1 mouse cellular context compared by ENCODE assay signal in the genomic region with DNA sequence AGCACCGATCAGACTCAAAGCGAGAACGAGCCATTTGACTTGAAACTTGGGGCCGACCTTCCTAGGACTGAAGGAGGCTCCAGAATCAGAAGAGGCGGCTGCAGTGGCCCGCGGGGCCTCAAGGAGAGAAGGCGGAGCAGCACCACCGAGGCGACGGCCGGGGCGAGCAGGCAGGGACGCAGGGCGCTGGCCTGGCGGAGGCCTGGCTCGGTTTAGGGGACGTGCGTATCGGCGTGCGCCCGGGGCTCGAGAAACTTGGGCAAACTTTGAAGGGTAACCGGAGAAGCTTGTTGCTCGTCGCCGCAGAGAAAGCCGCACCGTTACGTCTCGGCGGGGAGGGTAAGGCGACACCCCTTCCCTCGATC.
TF ChIP-seq lines count a peak whose summit lies in the region.

A gene (plus strand): TSS at position 94 of the 365 bp plus-strand sequence.

TF ChIP-seq in CH12.LX, 34 proteins besides CTCF, POLR2A, EP300 and RAD21 (continued from another document):
- TF ChIP-seq MXI1 (IDR thresholded peaks at IDR 0.05; ENCODE audit: low read depth, low read length), result peak; percentile 59
- TF ChIP-seq IRF4 (IDR thresholded peaks at IDR 0.05; ENCODE audit: low read depth, low read length), result peak; percentile 10; the same call in 1 of the 2 replicates
- TF ChIP-seq UBTF (IDR thresholded peaks at IDR 0.05; ENCODE audit: low read depth, low read length), result peak; percentile 88; the same call in 1 of the 2 replicates
- TF ChIP-seq USF1 (IDR thresholded peaks at IDR 0.05; ENCODE audit: low read depth, low read length), result no peak
TF ChIP-seq in CH12.LX: peak in this region for 5.
